Mouse (Mus musculus): ENCODE results near the gene Fblim1. TPM values are rescaled to one million over a fixed set of nuclear protein-coding genes. Genes with fewer than 3 reads are reported as not detected.
"Not testable (repeated sequence)": the region's sequence is repeated elsewhere in the genome, so short reads cannot be mapped to it uniquely, and the experiment has no call there.

Gene Fblim1
- polyA plus RNA-seq, 1 experiment from 2014 or later: 49.1 TPM

DNA sequence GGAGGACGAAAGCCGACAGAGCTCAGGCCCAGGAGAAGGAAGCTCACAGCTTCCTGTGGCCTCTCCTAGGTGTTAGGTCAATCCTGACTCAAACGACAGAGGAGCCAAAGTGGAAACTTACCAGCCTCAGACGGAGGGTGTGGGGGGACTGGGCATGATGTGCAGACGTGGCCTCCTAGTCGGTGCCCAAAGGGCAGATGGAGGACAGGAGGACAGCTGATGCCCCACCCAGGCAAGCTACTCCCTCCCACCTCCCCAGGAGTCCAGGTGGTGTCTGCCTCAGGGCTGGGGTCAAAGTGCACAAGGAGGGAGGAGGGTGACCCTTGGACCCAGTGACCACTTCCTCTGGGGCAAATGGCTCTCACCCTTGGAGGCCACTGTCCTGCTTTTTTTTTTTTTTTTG lies 34.6 kb downstream of the Fblim1 start:
- Histone ChIP-seq H3K4me1 (no peaks in the 10 kb centered on the region), H3K9ac (no peak overlapping the region), H3K36me3 (no peaks in the 10 kb centered on the region), H3K27me3 (no peaks in the 10 kb centered on the region), H3K4me2 (replicated peaks) (no peak overlapping the region), H3K9me3 (replicated peaks) (no peaks in the 10 kb centered on the region), H3K4me3 (no peak overlapping the region), H3K27ac (no peak overlapping the region)
- no peak for ATAC-seq (ENCODE audit: low FRiP score)
- 77% methylated on average over 6 of the region's 6 CpGs for whole genome bisulfite sequencing

GRCm38 (mm10) chr4:141570821-141571220 lies 35.1 kb downstream of the Fblim1 start:
- WGBS: 76% methylated on average over 1 of the region's 1 CpGs
- Histone ChIP-seq H3K27ac (no peak overlapping the region), H3K4me3 (no peak overlapping the region), H3K36me3 (no peaks in the 10 kb centered on the region), H3K27me3 (no peaks in the 10 kb centered on the region), H3K9me3 (replicated peaks) (no peaks in the 10 kb centered on the region), H3K9ac (no peak overlapping the region), H3K4me1 (no peaks in the 10 kb centered on the region), H3K4me2 (replicated peaks) (no peak overlapping the region)
- ATAC-seq (ENCODE audit: low FRiP score): no peak

- 59% methylated on average over 6 of the region's 6 CpGs for WGBS
- Histone ChIP-seq H3K4me1 (no peaks in the 10 kb centered on the region), H3K36me3 (no peaks in the 10 kb centered on the region), H3K9me3 (replicated peaks) (no peaks in the 10 kb centered on the region), H3K27me3 (no peaks in the 10 kb centered on the region), H3K9ac (no peak overlapping the region), H3K27ac (no peak overlapping the region), H3K4me2 (replicated peaks) (no peak overlapping the region), H3K4me3 (no peak overlapping the region)
- no peak for ATAC-seq (ENCODE audit: low FRiP score)
Measured at GRCm38 (mm10) chr4:141570004-141570403, 35.9 kb downstream of the Fblim1 start.

DNA sequence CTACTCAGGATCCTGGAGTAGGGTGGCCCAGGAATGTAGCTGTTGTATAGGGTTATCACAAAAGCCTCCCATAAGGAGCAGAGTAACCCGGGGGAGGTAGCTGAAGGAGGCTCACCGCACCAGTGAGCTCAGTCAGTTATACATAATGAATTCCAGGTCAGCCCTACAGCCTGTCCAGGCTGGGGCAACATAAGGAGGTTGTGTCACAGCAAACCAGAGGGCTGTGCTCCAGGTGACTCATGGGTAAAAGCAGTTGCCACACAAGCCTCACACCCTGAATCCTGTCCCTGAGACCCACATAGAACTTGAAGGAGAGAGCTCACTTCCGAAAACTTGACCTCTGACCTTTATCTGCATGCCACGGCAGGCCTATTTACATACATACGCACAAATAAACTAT lies 36.9 kb downstream of the Fblim1 start:
- H3K9me3 ChIP-seq (replicated peaks): no peaks in the 10 kb centered on the region
- no peaks in the 10 kb centered on the region for H3K27me3 ChIP-seq
- no peak overlapping the region for H3K9ac ChIP-seq
- no peaks in the 10 kb centered on the region for H3K36me3 ChIP-seq
- H3K27ac ChIP-seq: no peak overlapping the region
- 86% methylated on average over 5 of the region's 5 CpGs for WGBS
- H3K4me2 ChIP-seq (replicated peaks): no peak overlapping the region
- H3K4me1 ChIP-seq: no peaks in the 10 kb centered on the region
- H3K4me3 ChIP-seq: no peak overlapping the region
- no peak for ATAC-seq (ENCODE audit: low FRiP score)

DNA sequence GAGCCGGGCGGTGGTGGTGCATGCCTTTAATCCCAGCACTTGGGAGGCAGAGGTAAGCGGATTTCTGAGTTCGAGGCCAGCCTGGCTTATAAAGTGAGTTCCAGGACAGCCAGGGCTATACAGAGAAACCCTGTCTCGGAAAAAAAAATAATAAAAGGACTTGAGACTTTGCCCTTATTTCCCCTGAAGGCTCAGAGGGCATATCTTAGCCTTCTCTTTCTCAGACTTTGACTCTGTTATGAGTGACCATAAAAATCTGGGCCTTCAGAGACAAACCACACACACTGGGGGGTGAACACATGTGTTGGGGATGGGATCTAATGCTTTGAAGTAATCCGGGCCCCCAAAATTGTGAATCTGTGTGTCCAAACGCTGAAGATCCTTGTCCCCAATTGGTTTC lies 38.7 kb downstream of the Fblim1 start:
- H3K4me3 ChIP-seq; H3K9me3 ChIP-seq (replicated peaks); H3K27me3 ChIP-seq; H3K9ac ChIP-seq; H3K4me2 ChIP-seq (replicated peaks); H3K27ac ChIP-seq; ATAC-seq (ENCODE audit: low FRiP score); H3K4me1 ChIP-seq; H3K36me3 ChIP-seq: not testable (repeated sequence)
- WGBS: 90% methylated on average over 7 of the region's 7 CpGs

- Histone ChIP-seq H3K9me3 (replicated peaks) (no peaks in the 10 kb centered on the region), H3K36me3 (no peaks in the 10 kb centered on the region), H3K4me2 (replicated peaks) (no peak overlapping the region), H3K27ac (no peak overlapping the region), H3K27me3 (no peaks in the 10 kb centered on the region), H3K9ac (no peak overlapping the region), H3K4me3 (no peak overlapping the region), H3K4me1 (no peaks in the 10 kb centered on the region)
- no peak for ATAC-seq (ENCODE audit: low FRiP score)
- 89% methylated on average over 6 of the region's 6 CpGs for WGBS
Measured at GRCm38 (mm10) chr4:141566187-141566586, 39.7 kb downstream of the Fblim1 start.

DNA sequence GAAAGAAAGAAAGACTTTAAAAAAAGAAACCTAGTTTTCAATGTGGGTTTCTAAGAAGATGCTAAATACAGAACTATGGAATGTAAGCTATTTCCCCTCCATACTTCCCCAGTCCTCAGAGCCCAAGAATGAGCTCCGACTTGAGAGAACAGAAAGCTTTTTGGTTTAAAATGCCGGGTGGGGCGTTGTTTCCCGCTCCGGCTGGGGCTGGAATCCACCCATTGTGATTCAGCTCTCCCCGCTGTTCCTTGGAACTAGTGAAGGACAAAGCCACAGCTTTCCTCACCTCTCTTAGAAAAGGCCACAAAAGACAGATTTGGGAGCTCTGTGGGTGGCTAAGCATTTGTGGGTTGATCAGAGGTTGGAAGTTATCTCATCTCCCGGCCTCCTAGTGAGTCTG lies 40.6 kb downstream of the Fblim1 start:
- no peak overlapping the region for H3K4me2 ChIP-seq (replicated peaks)
- no peak overlapping the region for H3K4me3 ChIP-seq
- no peaks in the 10 kb centered on the region for H3K9me3 ChIP-seq (replicated peaks)
- H3K27me3 ChIP-seq: no peaks in the 10 kb centered on the region
- WGBS: 31% methylated on average over 7 of the region's 7 CpGs
- ATAC-seq (ENCODE audit: low FRiP score): no peak
- H3K27ac ChIP-seq: no peak overlapping the region
- no peaks in the 10 kb centered on the region for H3K4me1 ChIP-seq
- H3K9ac ChIP-seq: no peak overlapping the region
- H3K36me3 ChIP-seq: no peaks in the 10 kb centered on the region

DNA sequence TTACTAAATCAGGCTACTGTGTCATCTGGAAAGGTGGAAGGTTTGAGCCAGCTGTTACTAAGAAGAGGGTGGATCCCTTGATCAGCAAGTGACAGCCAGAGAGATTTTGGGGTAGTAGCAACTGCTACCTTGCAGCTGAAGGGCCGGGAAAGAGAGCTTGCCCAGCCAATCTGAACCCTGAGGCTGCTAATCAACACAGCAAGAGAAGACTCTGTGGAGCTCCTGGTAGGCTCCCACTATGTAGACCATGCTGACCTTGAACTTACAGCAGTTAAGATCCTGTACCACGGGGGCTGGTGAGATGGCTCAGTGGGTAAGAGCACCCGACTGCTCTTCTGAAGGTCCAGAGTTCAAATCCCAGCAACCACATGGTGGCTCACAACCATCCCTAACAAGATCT lies 41.2 kb downstream of the Fblim1 start:
- Histone ChIP-seq H3K9me3 (replicated peaks) (no peaks in the 10 kb centered on the region), H3K27ac (no peak overlapping the region), H3K4me1 (peaks cover under 1% of the 10 kb centered on the region), H3K4me3 (no peak overlapping the region), H3K9ac (no peak overlapping the region), H3K36me3 (no peaks in the 10 kb centered on the region), H3K27me3 (no peaks in the 10 kb centered on the region), H3K4me2 (replicated peaks) (no peak overlapping the region)
- no peak for ATAC-seq (ENCODE audit: low FRiP score)
- 84% methylated on average over 3 of the region's 3 CpGs for WGBS

GRCm38 (mm10) chr4:141564209-141564608 lies 41.7 kb downstream of the Fblim1 start:
- WGBS: 87% methylated on average over 4 of the region's 4 CpGs
- ATAC-seq (ENCODE audit: low FRiP score): no peak

GRCm38 (mm10) chr4:141562281-141562680 lies 43.6 kb downstream of the Fblim1 start:
- Histone ChIP-seq H3K9ac (no peak overlapping the region), H3K27ac (no peak overlapping the region), H3K9me3 (replicated peaks) (no peaks in the 10 kb centered on the region), H3K4me1 (peaks cover 17% of the 10 kb centered on the region), H3K4me2 (replicated peaks) (no peak overlapping the region), H3K4me3 (no peak overlapping the region), H3K36me3 (no peaks in the 10 kb centered on the region), H3K27me3 (no peaks in the 10 kb centered on the region)
- ATAC-seq (ENCODE audit: low FRiP score): no peak
- WGBS: 83% methylated on average over 11 of the region's 11 CpGs

More at GRCm38 (mm10) chr4:141564209-141564608, 41.7 kb downstream of the Fblim1 start:
- H3K4me1 ChIP-seq: peaks cover 5% of the 10 kb centered on the region
- no peaks in the 10 kb centered on the region for H3K9me3 ChIP-seq (replicated peaks)
- H3K27me3 ChIP-seq: no peaks in the 10 kb centered on the region
- H3K4me3 ChIP-seq: no peak overlapping the region
- H3K27ac ChIP-seq: no peak overlapping the region
- no peak overlapping the region for H3K4me2 ChIP-seq (replicated peaks)
- H3K9ac ChIP-seq: no peak overlapping the region
- no peaks in the 10 kb centered on the region for H3K36me3 ChIP-seq

- not testable (repeated sequence) for H3K4me3 ChIP-seq; H3K9ac ChIP-seq; ATAC-seq (ENCODE audit: low FRiP score); H3K36me3 ChIP-seq; H3K27ac ChIP-seq; H3K27me3 ChIP-seq; H3K4me2 ChIP-seq (replicated peaks); H3K9me3 ChIP-seq (replicated peaks)
- peaks cover 17% of the 10 kb centered on the region for H3K4me1 ChIP-seq
- WGBS: 79% methylated on average over 5 of the region's 5 CpGs
Measured at GRCm38 (mm10) chr4:141561331-141561919, 44.5 kb downstream of the Fblim1 start.

DNA sequence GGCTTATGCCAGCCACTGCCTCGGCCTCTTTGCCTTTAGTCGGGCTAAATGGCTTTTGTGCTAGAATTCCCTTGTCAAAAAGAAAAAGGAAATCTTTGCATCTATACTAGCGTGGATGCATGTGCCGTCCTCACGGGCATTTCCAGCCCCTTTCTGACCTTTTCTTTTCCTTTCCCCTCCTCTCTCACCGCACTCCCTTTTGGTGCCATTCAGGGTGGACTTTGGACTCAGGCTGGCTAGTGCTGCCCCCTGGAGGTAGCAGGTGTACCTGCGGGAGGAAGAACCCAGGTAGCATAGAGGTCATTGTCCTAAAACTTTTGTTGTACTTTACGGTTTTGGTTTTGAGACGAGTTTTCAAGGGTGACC lies 46.0 kb downstream of the Fblim1 start:
- Histone ChIP-seq H3K27me3 (no peaks in the 10 kb centered on the region), H3K4me1 (peaks cover 19% of the 10 kb centered on the region), H3K4me2 (replicated peaks) (peak overlapping the region; percentile 77), H3K36me3 (no peaks in the 10 kb centered on the region), H3K27ac (peak overlapping the region; percentile 83), H3K4me3 (peak overlapping the region; percentile 33), H3K9me3 (replicated peaks) (no peaks in the 10 kb centered on the region), H3K9ac (peak overlapping the region; percentile 54)
- peak; percentile 49 for ATAC-seq (ENCODE audit: low FRiP score)
- WGBS: 2% methylated on average over 9 of the region's 9 CpGs

- Histone ChIP-seq H3K36me3 (no peaks in the 10 kb centered on the region), H3K9me3 (replicated peaks) (no peaks in the 10 kb centered on the region), H3K4me1 (peaks cover 19% of the 10 kb centered on the region), H3K27me3 (no peaks in the 10 kb centered on the region), H3K4me3 (peak overlapping the region; percentile 33), H3K4me2 (replicated peaks) (peak overlapping the region; percentile 77), H3K27ac (peak overlapping the region; percentile 83), H3K9ac (peak overlapping the region; percentile 54)
- WGBS: under 1% methylated on average over 30 of the region's 30 CpGs
- peak; percentile 57 for ATAC-seq (ENCODE audit: low FRiP score)
Measured at GRCm38 (mm10) chr4:141559131-141559897, 46.6 kb downstream of the Fblim1 start.

All from hindbrain, embryonic 12.5 days (tissue).